Mouse (Mus musculus) neural tube, embryonic 10.5 days (tissue): ENCODE measurements at regions not wholly inside any gene's neighbourhood (a gene's known extent, or its start where the extent isn't known, plus 50 kb on each side); places are given as distances from the start of the nearest gene placed in this dataset.

Source experiments
- DNase-seq: peaks from one replicate; pipeline ENCODE4 v3.0.0-alpha.2; 2017; ENCODE audit warnings: low spot score; ENCODE audit errors: extremely low spot score

- DNase-seq = no peak
Observed at GRCm38 (mm10) chr6:100049036-100049435, 238.2 kb downstream of the Rybp start.

- peak; percentile 52 for DNase-seq
Observed at GRCm38 (mm10) chr6:100046186-100046990, 240.9 kb downstream of the Rybp start.

- DNase-seq = no peak
Observed at GRCm38 (mm10) chr6:100045109-100045508, 242.2 kb downstream of the Rybp start.

GRCm38 (mm10) chr6:100041161-100041560 is 246.1 kb downstream of the Rybp start:
- no peak for DNase-seq

GRCm38 (mm10) chr6:100040459-100040984 is 246.8 kb downstream of the Rybp start:
- no peak for DNase-seq

- no peak for DNase-seq
Observed at GRCm38 (mm10) chr6:100032701-100033100, 254.6 kb downstream of the Rybp start.

- no peak for DNase-seq
Observed at GRCm38 (mm10) chr6:100030522-100030921, 256.8 kb downstream of the Rybp start.

GRCm38 (mm10) chr6:100030010-100030409 is 257.3 kb downstream of the Rybp start:
- no peak for DNase-seq

- DNase-seq = no peak
Observed at GRCm38 (mm10) chr6:100027524-100027923, 259.8 kb downstream of the Rybp start.

GRCm38 (mm10) chr6:100025531-100025951 is 261.7 kb downstream of the Rybp start:
- no peak for DNase-seq

GRCm38 (mm10) chr6:100023434-100024095 is 263.7 kb downstream of the Rybp start:
- no peak for DNase-seq

- no peak for DNase-seq
Observed at GRCm38 (mm10) chr6:100019016-100019415, 268.3 kb downstream of the Rybp start.

GRCm38 (mm10) chr6:100013949-100014348 is 273.3 kb downstream of the Rybp start:
- DNase-seq = no peak

- DNase-seq = peak; percentile 42
Observed at GRCm38 (mm10) chr6:100011520-100012062, 275.7 kb downstream of the Rybp start.

- DNase-seq = no peak
Observed at GRCm38 (mm10) chr6:100010954-100011481, 276.3 kb downstream of the Rybp start.

GRCm38 (mm10) chr6:99999711-100000365 is 273.6 kb upstream of the Prok2 start:
- DNase-seq = peak; percentile 39

GRCm38 (mm10) chr6:99995970-99996956 is 270.1 kb upstream of the Prok2 start:
- no peak for DNase-seq

GRCm38 (mm10) chr6:99994026-99994425 is 267.8 kb upstream of the Prok2 start:
- DNase-seq = no peak

GRCm38 (mm10) chr6:99991079-99991478 is 264.9 kb upstream of the Prok2 start:
- DNase-seq = no peak

GRCm38 (mm10) chr6:99990604-99991003 is 264.4 kb upstream of the Prok2 start:
- DNase-seq = no peak
